Mouse (Mus musculus) lung, adult 2 months (tissue): ENCODE data around the gene Jaml.

ENCODE experiments used
- CTCF ChIP-seq: fragments of 200-500 bp; IDR thresholded peaks from 2 replicates; pipeline ENCODE4 v1.5.1; 2011; ENCODE audit warnings: mild to moderate bottlenecking, low read length, control low read depth; ENCODE audit not compliant: insufficient read depth
- POLR2A ChIP-seq: fragments of 200-500 bp; IDR thresholded peaks from 2 replicates; pipeline ENCODE4 v1.6.1; 2011; ENCODE audit warnings: low read depth, mild to moderate bottlenecking, control low read depth, low read length, borderline replicate concordance; ENCODE audit errors: extremely low read depth

DNA sequence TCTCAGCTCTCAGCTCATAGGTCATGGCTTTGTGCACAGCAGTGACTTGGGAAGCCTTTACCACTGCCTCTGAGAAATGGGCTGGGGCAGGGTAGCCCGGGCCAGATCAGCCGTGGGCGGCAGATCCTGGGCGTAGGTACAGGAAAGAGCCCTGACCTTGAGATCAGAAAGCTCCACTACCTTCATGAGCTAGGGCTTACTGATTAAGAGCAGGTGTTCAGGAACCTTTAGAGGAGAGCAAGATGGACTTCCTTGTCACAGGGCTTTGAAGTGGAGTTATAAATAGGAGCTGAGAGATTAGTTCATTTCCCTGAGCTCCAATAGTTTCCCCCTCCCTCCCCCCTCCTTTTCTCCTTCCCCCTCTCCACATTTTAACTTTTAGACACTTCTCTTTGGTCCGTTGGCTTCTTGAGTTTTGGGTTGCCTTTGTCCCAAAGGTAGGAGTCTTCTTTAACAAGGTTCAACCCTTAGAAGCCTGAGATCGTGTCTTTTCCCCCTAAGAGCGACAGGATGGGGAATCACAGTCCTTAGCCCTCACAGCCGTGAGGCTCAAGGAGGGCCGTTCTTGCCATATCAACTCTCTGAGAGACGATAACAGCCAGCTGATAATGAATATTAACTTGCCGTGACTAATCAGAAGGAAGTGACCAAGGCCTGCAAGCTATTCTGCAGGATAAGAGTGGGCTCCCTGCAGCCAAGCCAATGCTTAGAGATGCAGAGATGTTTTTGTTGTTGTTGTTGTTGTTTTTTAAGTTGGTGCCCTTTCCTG lies 24.4 kb downstream of the Jaml start:
- TF ChIP-seq CTCF (no peak), POLR2A (no peak)
